8 mouse cellular contexts compared by ENCODE assay signal in the genomic region with DNA sequence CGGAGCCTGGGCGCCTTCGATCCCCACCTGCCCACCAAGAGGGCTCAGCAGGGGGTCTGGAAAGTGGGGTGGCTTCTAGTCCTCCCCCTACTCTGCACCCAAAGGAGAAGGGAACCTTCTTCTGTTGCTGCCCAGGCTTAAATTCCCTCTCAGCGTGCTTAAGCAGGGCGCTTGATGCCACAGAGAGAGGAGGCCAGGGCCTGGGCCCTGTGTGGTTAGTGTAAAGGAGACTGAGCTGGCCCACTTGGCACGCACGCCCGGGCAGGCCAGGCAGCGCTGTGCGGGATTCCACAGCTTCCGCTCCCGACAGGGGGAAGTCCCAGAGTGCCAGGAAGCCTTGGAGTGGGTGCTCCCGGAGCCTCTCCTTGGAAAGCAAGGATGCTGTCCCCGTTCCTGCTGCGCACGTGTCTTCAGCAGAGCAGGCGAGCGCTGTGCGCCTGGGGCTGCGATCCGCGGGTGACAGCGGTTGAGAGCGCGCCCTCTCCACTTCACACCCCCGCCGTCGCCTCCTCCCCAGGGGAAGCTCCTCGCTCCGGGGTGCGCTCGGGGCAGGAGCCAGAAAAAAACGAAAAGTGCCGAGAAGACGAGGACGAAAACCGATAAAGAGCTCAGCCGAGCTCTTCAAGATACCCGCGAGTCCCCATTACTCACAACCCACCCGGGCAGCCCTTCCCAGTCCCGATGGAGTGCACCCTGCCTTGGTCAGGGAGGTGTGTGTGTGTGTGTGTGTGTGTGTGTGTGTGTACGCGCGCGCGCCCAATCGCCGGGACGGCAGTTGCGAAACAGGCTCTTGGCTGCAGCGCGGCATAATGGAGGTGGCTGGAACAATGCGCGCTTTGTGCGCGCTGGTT.
DNase-seq lines count a peak whose midpoint lies in the region; ATAC-seq lines count a peak whose summit lies in the region.

No protein-coding gene starts in this region.

- peak; percentile 71 for DNase-seq in layer of hippocampus, adult 11-12 months (ENCODE audit: low spot score)
- no peak for DNase-seq in layer of hippocampus, adult 9-10 months (ENCODE audit: low spot score)
- peak; percentile 77 for DNase-seq in embryo, embryonic 9.5 days (ENCODE audit: extremely low spot score)
- DNase-seq in heart, adult 11 months = peak; percentile 98
- DNase-seq in kidney, adult 11 months = peak; percentile 46
- DNase-seq in limb, embryonic 10.5 days (ENCODE audit: low spot score) = peak; percentile 77
- DNase-seq in midbrain, embryonic 11.5 days (ENCODE audit: low spot score, missing footprints) = peak; percentile 95
- peak; percentile 37 for DNase-seq in spleen, adult 12 weeks (ENCODE audit: low spot score)

- H3K36me3 ChIP-seq in limb, embryonic 10.5 days = no peaks in the 10 kb centered on the region
- no peaks in the 10 kb centered on the region for H3K36me3 ChIP-seq in midbrain, embryonic 11.5 days (ENCODE audit: control insufficient read depth, insufficient read depth, low read length)

- peaks cover 99% of the 10 kb centered on the region for H3K27me3 ChIP-seq in limb, embryonic 10.5 days (ENCODE audit: low read depth, poor library complexity, severe bottlenecking)
- peaks cover 43% of the 10 kb centered on the region for H3K27me3 ChIP-seq in midbrain, embryonic 11.5 days (ENCODE audit: control insufficient read depth, insufficient read depth, low read length)

- peaks cover 66% of the 10 kb centered on the region for H3K4me1 ChIP-seq in limb, embryonic 10.5 days
- H3K4me1 ChIP-seq in midbrain, embryonic 11.5 days (ENCODE audit: control insufficient read depth, insufficient read depth, low read length) = peaks cover 27% of the 10 kb centered on the region

- H3K9me3 ChIP-seq in limb, embryonic 10.5 days (replicated peaks) = no peaks in the 10 kb centered on the region
- H3K9me3 ChIP-seq in midbrain, embryonic 11.5 days (ENCODE audit: control insufficient read depth, low read length) = no peaks in the 10 kb centered on the region

- H3K9ac ChIP-seq in midbrain, embryonic 11.5 days (ENCODE audit: low read length) = peak overlapping the region; percentile 66

- H3K4me3 ChIP-seq in limb, embryonic 10.5 days = peak overlapping the region; percentile 52
- H3K4me3 ChIP-seq in midbrain, embryonic 11.5 days (ENCODE audit: low read depth, low read length) = peak overlapping the region; percentile 27

- ATAC-seq in midbrain, embryonic 11.5 days (ENCODE audit: low FRiP score) = 0 out of 2 replicates have a peak, but pooled peaks have one; percentile 10

- H3K4me2 ChIP-seq in midbrain, embryonic 11.5 days = peak overlapping the region; percentile 60

- 2% methylated on average over 55 of the region's 57 CpGs for WGBS in limb, embryonic 10.5 days
- under 1% methylated on average over 40 of the region's 57 CpGs for WGBS in midbrain, embryonic 11.5 days

- peak overlapping the region; percentile 95 for H3K27ac ChIP-seq in limb, embryonic 10.5 days
- peak overlapping the region; percentile 87 for H3K27ac ChIP-seq in midbrain, embryonic 11.5 days (ENCODE audit: low read depth, low read length)
